Mouse (Mus musculus): ENCODE measurements around the gene Dok5.

DNA sequence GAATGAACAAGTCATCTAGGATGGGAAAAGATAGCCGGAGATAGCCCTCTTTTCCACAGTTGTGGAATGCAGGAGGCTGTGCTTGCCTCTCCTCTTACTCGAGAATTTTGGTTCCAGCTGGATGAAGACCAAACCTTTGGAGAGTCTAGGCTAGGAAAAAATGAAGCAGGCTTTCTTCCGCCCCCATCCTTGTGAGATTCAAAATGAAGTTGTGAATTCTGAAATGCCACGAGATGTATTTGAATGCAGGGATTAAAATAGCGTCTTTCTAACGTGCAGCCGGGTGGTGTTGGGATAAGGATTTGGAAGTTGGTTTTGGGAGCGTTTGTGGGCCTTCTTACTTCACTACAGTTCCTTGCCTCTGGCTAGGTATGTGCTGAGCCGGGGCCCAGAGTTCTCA, 6.8 kb downstream of the Dok5 start:
- no peak for TF ChIP-seq POLR2A (IDR thresholded peaks at IDR 0.05; ENCODE audit: insufficient read length, low read depth)
- TF ChIP-seq MAX (IDR thresholded peaks at IDR 0.05; ENCODE audit: low read depth) = no peak
- no peak for TF ChIP-seq USF1 (IDR thresholded peaks at IDR 0.05; ENCODE audit: low read depth)
- no peak for TF ChIP-seq SRF (IDR thresholded peaks at IDR 0.05; ENCODE audit: control insufficient read depth, insufficient read length, low read depth)
- TF ChIP-seq MYOD1 (IDR thresholded peaks at IDR 0.05; ENCODE audit: control insufficient read depth in 1 of 3, insufficient read length in 2 of 3, low read depth in 2 of 3) = no peak
- TF ChIP-seq E2F4 (IDR thresholded peaks at IDR 0.05; ENCODE audit: insufficient read depth) = no peak
- TF ChIP-seq POLR2AphosphoS2 (IDR thresholded peaks at IDR 0.05; ENCODE audit: insufficient read length, low read depth) = no peak
- TF ChIP-seq MYOG (IDR thresholded peaks at IDR 0.05; ENCODE audit: control insufficient read depth in 1 of 3, insufficient read depth in 1 of 3, insufficient read length in 2 of 3, low read depth in 2 of 3) = no peak
- no peak for TF ChIP-seq TCF12 (IDR thresholded peaks at IDR 0.05; ENCODE audit: insufficient read depth, poor library complexity, severe bottlenecking)
- no peak for TF ChIP-seq REST (IDR thresholded peaks at IDR 0.05; ENCODE audit: insufficient read depth, insufficient read length)
- no peak for TF ChIP-seq CEBPB (IDR thresholded peaks at IDR 0.05; ENCODE audit: insufficient read depth, poor library complexity, severe bottlenecking)
- TF ChIP-seq TCF3 (IDR thresholded peaks at IDR 0.05; ENCODE audit: insufficient read length, low read depth) = no peak
